Mouse (Mus musculus) thymus, postnatal 14 days (tissue): Measurements from ENCODE around the gene Slc25a44.
A peak's percentile ranks its signal among the peaks of the same experiment; 100 is the strongest.

Source experiments
- DNase-seq: peaks from one replicate; pipeline ENCODE4 v3.0.0; 2021

Slc25a44 gene

GRCm38 (mm10) chr3:88424605-88425329 is at the start of gene Slc25a44:
Gene Slc25a44, minus strand, starts transcription at chr3:88425139.
- peak; percentile 93 for DNase-seq

- DNase-seq, result no peak
Measured at GRCm38 (mm10) chr3:88473571-88473970, 48.6 kb upstream of the Slc25a44 start.

DNA sequence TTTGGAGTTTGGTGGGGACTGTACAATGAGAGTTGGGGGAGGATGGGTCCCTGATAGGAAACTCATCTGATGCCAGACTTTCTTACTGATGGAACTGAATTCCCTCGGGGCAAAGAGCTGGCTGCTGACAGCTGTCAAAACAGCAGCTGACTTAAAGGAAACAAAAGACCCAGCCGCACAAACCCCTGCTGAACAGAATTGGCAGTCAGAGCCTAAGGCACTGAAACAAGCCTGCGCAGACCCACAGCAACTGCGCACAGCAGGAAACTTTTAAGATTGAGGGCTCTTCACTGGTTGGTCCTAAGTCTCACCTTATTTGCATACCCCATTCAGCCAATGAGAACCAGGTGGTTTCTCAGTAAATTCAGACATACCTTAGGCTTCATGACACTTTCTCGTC is 48.1 kb upstream of the Slc25a44 start:
- no peak for DNase-seq

GRCm38 (mm10) chr3:88470943-88471479 is 46.1 kb upstream of the Slc25a44 start:
- no peak for DNase-seq

DNA sequence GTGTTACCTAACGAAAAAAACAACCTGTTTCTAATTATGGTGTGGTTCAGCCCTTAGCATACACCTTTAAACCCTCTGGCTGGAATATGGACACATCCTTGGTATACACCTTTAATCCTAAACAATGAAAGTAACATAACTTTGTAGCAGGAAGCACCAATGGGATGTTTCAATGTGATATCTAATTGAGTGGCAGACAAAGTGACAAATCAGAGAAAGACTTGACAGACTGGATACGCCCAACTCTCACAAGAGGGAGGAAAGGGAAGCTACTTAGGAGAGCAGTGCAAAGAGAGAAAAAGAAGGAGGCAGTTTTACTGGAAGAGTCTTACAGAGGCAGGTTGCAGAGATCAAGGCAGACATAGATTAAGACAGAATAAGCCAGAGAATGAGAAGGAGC is 44.5 kb upstream of the Slc25a44 start:
- DNase-seq, result no peak

DNA sequence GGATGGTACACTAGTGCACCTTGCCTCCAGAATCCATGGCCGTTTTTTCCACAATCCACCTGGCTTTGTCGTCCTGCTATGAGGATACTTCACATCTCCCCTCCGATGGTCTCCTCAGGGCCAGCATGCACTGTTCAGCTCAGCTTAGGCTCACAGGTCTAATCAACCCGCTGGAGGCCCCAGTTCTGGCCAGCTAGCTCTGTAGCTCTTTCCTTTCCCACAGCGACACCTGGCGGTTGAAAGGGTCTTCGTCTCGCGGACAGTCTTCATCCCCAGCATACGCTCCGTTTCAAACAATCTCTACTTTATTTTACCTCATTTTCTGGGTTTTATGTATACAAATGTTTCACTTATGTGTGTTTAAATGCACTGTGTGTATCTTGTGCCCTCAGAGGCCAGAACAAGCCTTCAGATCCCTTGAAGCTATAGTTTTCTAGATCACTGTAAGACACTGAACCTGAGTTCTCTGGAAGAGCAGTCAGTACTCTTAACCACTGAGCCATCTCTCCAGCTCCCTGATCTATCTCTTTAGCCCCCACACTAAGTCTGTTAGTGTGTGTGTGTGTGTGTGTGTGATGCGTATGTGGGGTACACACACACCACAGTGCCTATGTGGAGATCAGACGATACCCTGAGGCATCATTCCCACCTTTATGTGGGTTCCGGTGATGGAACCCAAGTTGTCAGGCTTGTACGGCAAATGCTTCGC is 42.3 kb upstream of the Slc25a44 start:
- peak; percentile 91 for DNase-seq

DNA sequence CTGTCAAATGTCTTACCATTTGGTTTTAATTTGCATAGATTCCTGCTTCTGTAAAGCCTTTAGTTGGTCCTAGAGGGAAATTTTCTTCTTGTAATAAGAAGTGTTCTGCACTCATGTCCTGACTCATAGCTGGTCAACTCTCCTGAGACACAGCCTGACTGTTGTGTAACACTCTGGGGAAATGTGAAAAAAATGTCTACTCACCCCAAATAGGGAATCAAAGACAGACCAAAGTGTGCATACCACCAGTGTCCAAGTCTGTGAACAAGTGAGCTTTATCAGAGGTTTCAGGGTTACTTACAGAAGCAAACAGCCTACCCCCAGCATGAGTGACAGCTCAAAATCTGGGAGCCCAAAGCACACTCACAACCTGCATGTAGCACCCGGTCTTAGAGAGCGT is 40.2 kb upstream of the Slc25a44 start:
- DNase-seq, result no peak

- no peak for DNase-seq
Measured at GRCm38 (mm10) chr3:88464425-88464824, 39.5 kb upstream of the Slc25a44 start.

DNA sequence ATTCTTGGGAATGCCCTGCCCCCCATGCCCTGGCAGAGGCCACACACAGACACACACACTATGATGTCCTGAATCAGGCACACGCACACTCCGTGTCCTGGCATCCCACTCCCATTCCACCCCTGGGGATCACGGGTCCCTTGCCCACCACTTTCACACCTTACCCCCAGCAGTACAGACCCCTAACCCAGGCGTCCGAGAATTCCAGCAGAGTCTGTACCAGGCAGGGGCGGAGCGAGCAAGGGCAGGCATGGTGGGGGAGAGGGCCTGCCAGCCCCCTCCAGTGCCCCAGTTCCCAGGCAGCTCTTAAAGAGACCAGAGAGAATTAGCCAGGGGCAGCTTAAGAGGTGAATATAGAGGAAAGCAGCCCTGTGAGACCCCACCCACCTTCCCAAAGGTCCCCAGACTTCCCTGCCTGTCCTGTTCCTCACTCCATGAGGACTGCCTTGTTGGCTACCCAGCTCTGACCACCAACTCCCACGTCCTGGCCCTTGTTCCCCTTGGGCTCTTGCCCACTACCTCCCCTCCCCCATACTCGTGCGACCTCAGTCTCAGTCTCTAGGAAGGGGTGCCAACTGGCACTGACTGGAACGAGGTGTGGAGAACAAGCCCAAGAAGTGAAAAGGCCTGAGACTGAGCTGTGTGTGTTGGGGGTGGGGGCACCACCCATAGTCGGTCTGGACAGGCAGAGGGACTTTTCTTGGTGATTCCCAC is 36.2 kb upstream of the Slc25a44 start, which contains the start of gene Sema4a:
Gene Sema4a, minus strand, starts transcription at position 200 of the 714 bp plus-strand sequence.
- DNase-seq, result no peak

- no peak for DNase-seq
Measured at GRCm38 (mm10) chr3:88460029-88460428, 35.1 kb upstream of the Slc25a44 start.

DNA sequence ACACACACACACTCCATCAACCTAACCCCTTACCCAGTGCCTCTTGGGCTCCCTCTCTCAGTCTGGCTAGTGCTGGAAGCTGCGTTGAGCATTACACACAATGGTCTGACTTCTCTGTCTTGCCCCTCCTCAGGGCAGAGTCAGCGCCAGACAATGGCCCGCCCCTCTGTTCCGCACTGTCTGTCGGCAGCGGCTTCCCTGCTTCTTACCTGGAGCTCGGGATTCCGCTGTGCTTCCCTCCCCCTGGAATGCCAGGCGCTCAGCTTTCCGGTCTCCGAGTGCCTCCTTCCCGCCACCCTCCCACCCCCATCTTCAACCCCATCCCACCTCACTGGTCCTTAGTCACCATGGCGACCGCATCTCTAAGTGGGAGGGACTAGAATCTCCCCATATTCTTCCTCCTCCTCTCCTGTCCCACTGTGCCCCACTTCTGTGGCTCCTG is 33.9 kb upstream of the Slc25a44 start:
- no peak for DNase-seq

- no peak for DNase-seq
Measured at GRCm38 (mm10) chr3:88456746-88457532, 32.0 kb upstream of the Slc25a44 start.

DNA sequence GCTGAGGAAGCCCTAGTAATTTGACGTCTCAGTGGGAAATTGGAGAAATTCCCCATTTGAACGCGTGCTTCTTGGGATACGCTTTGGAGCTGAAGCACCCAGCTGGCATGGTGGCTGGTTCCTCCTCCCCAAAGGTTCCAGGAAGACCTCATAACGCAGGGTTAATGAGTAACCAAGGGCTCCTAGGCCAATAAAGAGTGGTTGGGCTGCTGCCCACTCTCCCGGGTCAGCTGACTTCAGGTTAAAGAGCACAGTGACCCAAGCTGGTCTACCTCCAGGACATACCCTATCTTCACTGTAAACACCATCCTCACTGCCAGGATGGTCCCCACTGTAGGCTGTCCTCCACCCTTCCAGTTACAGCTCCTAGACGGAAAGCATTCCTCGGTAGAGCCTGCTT is 31.4 kb upstream of the Slc25a44 start:
- no peak for DNase-seq

- DNase-seq, result no peak
Measured at GRCm38 (mm10) chr3:88455588-88456264, 30.8 kb upstream of the Slc25a44 start.

DNA sequence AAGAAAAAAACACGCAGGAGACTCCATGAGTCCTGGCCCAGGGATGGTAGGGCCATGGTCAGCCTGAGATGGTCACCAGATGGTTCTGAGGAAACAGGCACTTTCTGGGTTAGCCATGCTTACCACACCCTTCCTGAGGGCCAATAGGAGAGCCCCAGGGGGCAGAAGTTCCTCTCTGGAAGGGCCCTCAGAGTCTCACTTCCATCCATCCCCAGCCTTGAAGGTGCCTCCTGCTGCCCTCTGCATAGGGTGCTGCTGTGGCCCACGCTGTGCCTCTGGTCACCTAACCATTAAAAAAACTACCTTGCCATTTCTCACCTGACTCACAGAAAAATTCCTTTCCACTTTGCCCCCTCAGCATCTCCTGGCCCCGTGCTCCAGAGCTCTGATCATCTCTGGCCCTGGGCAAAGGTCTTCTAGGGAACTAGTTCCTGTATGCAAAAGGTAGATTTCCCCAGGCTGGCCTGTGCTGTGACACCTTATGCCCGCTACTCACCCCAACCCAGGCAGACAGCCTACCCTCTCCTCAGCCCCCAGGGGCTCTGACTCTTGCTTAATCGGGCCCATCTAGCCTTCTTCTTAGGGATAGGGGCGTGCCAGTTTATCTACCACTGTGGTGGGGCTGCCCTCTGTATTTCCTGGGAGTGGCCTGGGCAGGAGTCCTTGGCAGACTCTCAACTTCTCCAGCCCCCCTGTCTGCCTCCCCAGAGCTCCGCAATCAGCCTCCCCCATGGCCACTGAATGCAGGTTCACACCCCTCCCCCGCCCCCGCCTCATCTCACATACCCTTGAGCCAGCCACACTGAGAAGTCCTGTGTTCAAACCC is 30.0 kb upstream of the Slc25a44 start:
- DNase-seq, result no peak

DNA sequence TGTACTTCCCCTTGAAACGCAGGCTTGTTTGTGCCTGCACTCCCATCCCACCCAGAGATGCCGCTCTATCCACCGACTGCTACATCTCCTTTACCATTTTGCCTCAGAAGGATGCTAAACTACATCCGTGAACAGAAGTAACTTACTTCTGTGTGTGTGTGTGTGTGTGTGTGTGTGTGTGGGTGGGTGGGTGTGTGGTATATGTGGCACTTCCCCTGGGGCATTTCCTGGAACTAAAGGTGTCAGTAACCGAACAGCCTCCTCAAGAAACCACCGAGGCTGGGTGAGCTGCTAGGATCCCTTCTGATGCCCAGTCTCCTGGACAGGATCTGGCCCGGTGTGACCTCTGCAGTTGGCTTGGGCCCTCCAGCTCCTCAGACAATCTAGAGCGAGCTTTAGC is 29.0 kb upstream of the Slc25a44 start:
- peak; percentile 69 for DNase-seq

- DNase-seq, result peak; percentile 70
Measured at GRCm38 (mm10) chr3:88453369-88453768, 28.4 kb upstream of the Slc25a44 start.

- DNase-seq, result peak; percentile 7
Measured at GRCm38 (mm10) chr3:88452716-88453115, 27.8 kb upstream of the Slc25a44 start.

GRCm38 (mm10) chr3:88452246-88452645 is 27.3 kb upstream of the Slc25a44 start:
- DNase-seq, result peak; percentile 46

DNA sequence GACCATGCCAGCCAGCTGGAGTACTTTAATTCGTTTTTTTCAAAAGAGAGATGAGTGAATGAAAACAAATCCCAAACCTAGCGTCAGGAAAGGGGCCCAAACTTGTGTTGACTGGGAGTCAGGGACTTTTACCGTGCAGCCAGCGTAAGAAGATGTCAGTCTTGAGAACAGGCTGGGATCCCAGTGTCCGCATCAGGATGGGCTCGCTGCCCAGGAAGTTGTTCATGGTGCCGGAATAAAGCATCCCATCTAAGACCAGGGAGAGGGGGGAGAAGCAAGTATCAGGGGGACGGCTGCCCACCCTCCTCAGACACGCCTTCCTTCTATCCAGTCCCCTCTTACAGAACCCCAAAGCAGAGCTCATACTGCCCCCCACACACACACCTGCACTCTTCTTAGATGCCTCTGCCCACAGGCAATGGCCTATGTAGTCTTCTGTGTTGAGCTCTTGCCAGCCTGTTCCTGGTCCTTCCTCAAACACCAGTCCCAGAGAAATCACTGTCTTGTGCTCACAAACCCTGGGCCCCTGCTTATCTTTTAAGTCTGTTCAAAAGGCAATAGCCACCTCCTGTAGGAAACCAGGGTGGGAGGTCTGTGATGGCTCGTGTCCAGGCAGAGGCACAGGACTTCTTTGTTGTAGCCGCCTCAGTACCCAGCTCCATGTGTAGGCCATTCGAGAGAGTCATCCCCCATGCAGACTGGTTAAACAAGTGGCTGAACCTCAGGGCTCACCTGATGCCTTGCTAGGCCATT is 25.6 kb upstream of the Slc25a44 start:
- DNase-seq, result no peak
